Mouse (Mus musculus) CD4-positive, CD25-positive, alpha-beta regulatory T cell, adult 2 months (primary cell): ENCODE results near the gene Ergic1.

Source experiments
- DNase-seq: peaks from one replicate; pipeline ENCODE4 v3.0.0-alpha.2; 2012; ENCODE audit warnings: low read depth, low spot score

The Ergic1 gene

DNA sequence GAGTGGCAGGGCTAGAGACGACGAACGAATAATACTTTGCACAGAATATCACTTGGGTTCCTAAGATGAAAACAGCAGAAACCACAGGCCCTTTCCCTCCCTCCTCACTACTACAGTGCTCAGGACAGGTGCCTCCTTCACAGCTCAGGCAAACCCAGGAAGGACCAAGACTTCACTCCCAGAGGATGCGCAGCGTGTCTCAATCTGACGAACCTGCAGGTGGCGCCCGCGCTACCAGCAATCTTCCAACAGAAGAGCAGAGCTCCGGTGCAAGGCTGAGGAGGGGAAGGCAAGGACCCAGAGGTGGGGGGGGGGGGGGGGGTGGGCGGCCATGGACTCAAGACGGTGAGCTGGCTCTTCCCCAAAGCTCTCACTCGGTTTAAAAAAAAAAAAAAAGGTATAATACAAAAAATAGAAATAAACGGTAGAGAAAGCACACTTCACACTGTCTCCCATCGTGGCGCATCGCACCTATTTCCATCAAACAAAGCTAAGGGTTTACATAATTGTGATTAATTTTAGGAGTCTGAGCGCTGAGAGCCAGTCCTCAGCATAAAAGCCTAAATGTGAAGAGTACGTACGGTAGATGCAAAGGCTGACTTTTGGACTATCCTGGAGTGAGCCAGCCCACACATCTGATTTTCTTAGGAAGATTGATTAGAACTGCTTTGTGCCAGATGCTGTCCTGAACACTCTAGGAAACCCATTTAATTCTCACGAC is 99.1 kb downstream of the Ergic1 start:
- peak; percentile 87 for DNase-seq

DNA sequence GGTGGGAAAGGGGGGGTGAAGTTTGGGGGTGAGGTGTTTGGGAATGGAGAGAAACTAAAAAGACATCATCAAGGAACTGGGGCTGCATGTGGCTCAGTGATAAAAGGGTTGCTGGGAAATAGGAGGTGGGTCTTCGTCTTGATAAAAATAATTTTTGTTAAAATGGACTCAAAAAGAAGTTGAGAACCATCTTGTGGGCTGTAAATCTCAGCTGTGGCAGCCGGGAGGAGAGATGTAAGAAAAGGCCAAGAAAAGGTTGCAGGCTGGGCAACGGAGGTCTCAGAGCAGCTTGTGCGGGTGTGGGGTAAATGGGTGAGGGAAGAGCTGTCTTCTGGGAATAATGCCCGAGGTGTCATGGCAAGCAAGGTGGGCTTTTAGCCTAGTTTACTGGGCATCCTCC is 100.9 kb downstream of the Ergic1 start:
- no peak for DNase-seq

DNA sequence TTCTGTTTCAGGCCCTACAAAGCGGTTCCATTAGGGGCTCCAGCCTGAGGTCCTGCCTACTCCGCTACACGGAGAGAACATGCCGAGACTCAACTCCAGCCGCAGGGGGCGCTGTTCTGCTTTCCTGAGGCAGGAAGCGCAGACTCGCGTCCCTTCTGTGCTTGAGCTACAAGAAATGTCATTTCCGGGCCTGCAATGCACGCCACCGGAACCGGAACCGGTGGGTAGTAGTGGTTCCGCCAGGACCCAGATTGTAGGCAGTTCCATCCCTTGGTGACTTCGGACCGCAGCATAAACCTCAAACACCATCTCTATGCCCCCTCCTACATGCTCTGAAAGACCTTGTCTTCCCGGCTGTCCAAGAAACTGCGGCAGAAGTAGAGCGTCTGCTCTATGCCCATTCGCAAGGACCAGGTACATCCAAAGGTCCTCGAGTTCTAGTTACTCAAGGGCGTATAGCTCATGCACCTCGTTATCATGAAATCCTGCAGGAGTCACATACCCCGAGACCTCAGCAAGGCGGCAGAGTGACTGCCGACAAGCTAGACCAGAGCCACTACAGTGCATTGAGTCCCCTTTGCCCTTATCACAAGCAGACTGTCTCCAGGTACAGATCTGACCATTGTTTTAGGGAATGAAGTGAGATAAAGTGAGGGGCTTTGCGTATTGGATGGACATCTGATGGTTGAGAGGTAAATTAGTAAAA is 101.8 kb downstream of the Ergic1 start, which contains the start of gene Atp6v0e:
Atp6v0e (plus strand) TSS at position 254 of the 706 bp plus-strand sequence.
- DNase-seq = peak; percentile 98

DNA sequence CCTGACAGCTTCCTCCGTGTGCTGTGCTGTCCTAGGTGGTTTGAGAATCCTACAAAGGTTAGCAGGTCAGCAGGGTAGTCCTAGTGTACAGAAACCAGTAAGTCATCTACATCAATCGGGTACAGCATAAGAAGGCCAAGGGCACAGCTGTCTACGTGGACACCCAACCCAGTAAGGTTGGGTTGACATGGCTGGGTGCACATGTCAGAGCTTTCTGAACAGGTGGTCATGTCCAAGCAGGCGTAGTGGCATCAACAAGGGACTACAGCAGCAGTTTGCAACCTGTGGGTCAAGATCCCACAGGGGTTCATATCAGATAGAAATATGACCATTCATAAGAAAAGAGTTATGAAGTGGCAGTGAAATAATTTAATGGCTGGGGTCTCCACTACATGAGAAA is 104.3 kb downstream of the Ergic1 start:
- no peak for DNase-seq

DNA sequence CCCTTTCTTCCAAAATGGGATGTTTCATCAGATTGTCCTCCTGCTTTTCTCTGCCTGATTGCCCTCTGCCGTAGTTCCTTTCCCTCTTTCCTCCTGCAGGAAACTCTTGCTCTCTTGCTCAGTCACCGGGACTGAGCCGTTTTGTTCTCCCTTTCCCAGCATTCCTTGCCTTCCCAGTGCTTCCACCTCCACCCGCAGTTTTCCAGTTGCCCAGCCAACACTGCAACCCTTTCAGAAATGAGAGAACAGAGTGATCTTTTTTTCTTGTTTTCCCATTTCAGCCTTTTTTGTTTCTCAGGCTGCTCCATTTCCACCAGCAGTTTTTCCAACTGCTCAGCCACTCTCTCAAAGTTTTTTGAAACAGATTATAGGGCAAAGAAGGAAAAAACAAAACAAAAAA is 110.0 kb downstream of the Ergic1 start:
- DNase-seq = no peak

DNA sequence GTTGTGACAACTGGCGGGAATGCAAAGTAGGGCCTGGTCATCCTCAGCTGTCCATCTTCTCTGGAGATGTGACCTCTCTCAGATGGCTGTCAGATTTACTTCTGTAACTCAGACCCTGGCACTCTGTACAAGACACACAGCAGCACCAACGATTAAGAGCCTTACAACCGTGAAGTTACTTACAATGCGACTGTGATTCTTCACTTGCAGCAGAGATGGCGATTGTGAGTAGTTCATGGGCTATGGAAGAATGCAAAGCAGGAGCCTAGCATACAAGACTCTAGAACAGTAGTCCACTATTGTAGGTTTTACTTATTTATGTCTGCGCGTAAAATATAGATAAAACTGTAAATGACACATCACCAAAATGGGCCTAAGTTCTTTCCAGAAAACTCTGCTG is 114.6 kb downstream of the Ergic1 start:
- no peak for DNase-seq

DNA sequence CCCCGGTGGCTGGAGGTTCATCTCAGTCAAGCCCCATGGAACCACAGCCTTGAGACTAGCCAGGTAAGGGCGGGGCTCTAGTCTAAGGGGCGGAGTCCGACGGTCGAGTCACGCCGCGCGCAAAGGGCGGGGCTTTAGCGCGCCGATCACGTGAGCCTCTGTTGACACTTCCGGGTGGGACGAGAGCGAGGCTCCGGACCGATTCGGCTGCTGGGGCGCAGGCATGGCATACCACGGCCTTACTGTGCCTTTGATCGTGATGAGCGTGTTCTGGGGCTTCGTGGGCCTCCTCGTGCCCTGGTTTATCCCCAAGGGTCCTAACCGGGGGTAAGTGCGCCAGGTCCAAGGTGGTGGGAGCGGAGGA is 114.9 kb downstream of the Ergic1 start:
- DNase-seq = peak; percentile 96

DNA sequence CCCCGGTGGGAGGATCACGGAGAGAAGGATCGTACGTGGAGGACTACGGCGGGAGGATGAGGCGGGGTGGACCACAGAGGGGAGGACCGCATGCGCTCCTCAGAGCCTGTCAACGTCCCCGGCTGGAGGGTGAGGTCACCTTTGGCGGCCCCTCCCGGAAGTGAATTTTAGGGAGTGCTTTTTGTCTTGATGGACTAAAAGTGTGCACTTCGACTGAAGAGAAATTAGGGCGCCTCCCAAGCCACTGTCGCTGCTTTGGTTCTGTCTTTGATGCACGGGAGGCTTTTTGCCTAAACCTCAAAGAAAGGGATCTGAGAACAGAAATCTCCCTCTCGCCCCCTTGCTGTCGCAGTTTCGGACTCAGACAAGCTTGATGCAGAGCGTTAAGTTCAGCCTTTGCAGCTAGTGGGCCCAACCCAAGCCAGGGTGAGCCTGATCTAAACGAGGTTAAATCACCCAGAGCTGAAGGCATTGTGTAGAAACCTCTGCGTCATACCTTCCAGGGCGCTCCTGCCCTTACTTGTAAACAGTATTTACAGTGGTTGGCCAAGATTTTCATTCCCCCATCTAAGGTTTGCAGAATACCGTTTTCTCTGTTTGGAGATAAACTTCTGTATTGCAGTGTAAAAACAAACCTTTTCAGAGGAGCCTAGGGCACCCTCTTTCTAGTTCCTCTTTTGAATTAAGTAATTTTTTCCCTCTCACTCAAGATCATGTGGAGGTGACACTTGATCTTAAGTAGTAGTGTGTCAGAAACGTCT is 115.5 kb downstream of the Ergic1 start:
- peak; percentile 72 for DNase-seq

DNA sequence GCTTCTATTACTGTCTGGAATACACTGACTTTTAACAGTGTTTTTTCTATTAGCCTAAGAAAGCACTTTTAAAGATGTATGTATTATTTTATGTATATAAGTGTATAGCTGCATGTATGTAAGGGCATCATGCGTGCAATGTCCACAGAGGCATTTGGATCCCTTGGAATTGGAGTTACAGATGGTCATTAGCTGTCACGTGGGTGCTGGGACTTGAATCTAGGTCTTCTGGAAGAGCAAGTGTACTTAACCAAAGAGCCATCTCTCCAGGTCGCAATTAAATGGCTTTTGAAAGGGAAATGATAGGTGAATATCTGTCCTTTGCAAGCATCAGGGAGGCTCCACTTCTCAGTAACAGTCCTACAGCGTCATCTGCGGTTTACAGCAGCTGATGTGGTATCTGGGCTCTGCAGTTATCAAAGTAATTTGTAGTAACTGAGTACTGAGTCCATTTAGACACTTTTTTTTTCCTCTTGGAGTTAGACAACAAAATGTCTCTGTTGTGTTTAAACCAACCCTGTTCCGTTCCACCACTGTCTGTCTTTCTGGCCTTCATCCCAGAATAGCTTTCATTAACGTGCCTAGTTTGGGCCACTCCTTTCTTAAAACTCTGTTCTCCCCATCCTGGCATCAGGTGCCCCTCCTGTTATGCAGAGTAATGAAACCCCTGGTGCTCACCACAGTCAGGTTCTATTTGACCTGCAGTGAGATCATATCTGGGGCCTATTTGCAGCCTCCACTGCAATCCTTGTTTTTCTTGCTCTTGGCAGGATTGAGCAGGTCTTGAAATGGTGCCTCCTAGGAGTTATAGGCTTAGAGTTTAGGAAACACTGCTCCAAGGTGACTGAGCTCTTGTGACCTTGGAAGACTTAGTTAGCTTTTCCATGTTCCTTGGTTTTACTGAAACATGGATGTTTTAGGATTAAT is 116.7 kb downstream of the Ergic1 start:
- no peak for DNase-seq

DNA sequence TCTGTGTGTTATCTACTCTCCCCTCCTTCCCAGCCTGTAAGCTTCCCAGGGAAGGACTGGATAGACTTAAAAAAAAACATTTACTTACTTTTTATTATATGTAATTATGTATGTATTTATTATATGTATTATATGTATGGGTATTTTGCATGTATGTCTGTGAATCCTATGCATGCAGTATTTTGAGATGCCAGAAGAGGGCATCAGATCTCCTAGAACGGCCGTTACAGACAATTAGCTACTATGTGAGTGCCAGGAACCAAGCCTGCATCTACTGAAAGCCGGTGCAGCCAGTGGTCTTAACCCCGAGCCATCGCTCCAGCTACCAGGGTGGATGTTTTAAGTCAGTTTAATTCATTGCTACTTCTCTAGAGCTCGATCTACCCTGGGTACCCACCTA is 120.0 kb downstream of the Ergic1 start:
- peak; percentile 25 for DNase-seq

DNA sequence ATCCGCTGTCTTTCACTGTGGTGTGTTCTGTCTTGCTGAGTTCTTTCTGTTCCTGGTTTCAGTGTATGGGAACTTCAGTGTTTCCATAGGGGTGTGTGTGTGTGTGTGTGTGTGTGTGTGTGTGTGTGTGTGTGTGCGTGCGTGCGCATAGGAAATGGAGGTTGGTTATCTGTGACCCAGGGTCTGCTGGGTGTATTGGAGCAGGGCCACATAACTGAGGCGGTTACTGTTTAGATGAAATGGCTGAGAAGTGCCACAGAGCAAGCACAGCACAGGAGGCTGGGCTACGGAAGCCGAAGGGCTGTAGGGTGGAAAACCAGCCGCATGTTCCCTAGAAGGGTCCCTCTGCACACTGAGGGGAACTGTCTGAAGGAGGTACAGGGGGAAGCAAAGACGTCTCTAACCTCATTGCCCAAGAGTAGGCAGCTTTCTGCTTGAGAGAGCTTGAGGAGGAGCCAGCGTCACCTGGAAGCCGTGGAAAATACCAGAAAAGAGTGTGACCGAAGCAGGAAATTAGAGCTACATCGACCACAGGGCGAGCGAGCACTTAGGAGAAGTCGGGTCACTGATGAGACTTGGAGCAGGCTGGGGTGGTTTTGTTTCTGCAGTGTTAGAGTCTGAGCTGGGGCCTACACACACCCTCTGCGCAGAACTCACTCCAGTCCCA is 125.2 kb downstream of the Ergic1 start:
- DNase-seq = no peak

DNA sequence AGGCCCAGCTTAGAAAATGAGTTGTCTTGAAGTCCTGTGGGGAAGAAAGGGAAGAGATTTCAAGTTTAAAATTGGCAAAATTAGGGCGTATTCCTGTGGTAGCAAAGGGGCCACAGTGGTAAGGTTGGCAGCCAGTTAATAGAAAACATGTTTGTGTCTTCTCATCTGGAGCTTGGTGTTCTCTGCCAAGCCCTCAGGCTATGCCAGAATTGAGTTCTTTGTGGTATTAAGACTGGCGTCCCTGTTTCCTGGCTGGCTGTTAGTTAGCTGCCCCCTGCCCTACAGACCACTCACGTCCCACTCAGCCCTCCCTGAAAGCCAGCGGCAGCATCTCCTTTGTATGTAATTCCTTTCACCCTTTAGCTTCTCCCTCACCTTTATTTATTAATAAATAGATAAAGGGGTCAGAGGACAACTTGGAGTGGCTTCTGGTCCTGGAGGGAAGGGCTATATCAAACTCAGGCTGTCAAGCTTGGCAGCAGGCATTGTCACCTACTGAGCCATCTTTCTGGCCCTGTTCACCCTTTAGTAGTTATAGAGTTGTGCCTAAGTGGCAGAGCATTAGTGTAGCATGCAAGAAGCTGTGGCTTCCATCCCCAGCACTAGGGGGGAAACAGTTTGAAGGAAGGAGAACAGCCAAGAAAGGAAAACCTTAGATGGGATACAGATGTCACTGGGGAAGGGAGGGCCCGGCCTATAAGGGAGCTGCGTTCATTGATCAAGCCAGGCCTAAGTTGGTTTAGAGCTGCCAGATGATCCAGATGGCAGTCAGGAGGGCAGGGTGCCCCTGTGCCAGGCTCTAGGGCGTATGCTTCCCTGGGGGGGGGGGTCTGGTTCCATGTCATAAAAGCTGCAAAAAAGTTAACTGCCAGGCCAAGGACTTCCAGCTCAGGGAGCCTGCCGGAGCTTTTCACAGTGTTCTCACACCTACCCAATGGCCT is 127.8 kb downstream of the Ergic1 start:
- DNase-seq = no peak

DNA sequence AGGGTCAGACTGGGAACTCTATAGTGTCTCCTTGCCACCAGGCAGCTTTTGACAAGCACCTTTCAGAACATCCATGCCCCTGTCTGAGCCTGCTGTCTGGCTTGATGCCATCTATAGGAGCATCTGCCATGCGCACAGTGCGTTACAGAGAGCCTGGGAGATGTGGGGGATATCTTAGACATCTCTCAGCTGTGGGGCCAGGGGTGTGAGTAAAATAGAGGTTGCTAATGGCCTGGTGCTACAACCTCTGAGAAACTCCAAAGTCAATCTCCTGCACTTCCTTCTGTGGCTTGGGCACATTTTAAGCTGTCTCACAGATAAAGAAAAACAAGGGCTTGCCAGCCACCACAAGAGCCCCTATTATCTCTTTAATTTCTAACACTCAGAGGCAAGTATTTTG is 128.5 kb downstream of the Ergic1 start:
- no peak for DNase-seq

DNA sequence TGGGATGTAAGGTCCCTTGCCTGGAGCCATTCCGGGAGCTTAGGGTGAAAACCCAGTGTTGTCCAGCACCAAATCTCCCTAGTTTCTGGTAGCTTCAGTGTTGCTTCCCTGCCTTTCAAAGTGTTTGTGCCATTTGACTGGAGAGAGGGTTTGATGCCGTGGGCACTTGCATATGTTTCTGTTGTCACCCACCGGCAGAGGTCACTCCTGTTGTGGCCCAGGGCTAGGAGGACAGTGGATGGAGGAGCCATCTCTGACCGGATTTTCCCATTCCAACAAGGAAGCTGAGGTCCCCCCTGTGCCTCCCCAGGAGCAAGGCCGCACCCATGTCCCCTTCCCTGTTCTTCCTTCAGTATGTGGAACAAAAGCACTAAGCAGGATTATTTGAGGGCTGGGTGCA is 128.9 kb downstream of the Ergic1 start:
- DNase-seq = no peak

DNA sequence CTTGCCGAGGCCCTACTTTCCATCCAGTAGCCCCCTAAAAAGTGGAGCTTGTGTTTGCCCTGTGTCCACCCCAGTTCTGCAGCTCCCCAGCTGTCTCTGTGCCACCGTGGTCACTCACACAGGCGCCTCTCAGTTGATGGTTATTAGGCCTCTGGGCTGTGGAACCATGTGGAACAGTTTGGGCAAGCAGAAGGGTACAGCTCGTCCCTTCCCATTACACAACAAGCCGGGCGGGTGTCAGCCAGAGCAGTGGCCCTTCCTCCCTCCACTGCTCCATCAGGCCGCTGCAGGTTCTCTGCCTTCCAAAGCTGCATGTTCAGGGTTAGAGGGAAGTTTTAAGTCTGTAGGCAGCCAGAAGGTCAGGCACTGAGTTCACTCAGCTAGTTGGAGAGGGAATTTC is 129.8 kb downstream of the Ergic1 start:
- no peak for DNase-seq

DNA sequence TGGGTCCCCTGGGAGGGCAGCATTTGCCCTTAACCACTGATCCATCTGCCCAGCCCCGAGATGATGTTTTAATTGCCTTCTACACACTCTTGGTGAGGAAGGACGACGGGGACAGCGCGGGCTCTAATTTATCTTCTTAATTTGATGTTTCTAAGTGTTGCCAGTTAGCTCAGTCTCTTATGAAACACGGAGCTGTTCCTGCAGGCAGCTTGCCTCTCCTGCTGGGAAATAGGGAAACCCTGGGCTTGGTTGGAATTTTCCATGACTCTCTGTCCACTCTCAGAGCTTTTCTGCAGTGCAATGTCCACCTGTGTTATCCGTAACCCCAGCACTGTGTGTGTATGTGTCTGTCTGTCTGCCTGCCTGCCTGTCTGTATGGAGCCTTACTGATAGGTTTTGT is 132.1 kb downstream of the Ergic1 start:
- DNase-seq = no peak

DNA sequence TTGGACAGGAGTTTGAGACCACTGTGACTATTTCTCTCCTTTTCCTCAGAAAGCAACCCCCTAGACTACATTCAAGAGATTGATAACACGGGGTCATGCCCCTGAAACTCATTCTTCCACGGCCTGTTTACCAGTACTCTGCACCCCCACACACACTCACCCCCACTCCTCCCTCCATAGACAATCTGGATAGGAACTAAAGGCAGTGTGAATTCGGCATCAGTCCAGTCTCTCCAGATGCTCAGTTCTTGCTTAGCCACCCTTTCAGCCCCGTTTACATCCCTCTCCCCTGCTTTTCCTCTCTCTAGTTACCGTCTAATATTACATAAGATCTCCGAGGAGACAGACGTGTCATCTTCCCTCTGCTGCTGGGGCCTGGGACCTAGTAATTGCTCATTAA is 132.9 kb downstream of the Ergic1 start:
- no peak for DNase-seq

DNA sequence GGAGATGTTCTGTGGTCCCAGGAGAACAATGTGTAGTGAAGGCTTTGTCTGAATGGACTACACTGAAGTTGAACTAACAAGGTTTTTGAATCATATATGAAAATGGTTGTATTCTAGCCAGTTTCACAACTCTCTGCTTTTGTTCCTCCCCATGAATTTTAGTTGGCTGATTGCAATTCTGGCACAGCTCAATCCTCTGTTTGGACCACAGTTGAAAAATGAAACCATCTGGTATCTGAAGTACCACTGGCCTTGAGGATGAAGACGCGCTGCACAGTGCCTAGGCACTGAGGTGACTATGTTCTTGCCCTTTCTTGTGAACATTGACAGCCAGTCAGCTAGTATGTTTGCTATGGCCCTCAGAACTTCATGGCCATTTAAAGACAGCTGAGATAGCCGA is 133.9 kb downstream of the Ergic1 start:
- DNase-seq = no peak

DNA sequence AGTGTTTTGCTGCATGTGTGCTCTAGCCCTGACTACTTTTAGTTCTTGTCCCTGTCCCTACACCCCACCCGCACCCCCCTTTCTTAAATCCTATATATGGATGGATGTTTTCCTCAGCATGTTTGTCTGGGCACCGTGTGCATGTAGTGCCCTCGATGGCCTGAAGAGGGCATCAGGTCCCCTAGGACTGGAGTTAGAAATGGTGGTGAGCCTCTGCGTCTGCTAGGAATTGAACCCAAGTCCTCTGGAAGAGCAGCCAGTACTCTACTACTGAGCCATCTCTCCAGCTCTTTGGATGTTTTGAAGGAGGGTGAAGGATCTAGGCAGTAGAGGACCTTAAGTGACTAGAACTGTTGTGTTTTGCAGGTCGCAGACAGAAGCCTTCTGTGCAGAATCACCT is 137.6 kb downstream of the Ergic1 start:
- DNase-seq = peak; percentile 58
